Mouse (Mus musculus) liver, embryonic 11.5 days (tissue): ENCODE measurements around the gene Fbxo17. TPM values are rescaled to one million over a fixed set of nuclear protein-coding genes. Genes with fewer than 3 reads are reported as not detected.

Experiments
- ATAC-seq: fragments of 200-750 bp; cut with Nextera tagmentation; replicated peaks from 2 replicates; pipeline ENCODE4 v1.8.0; 2017; ENCODE audit warnings: moderate number of reproducible peaks, mild to moderate bottlenecking, moderate TSS enrichment, moderate library complexity; ENCODE audit not compliant: low FRiP score
- DNase-seq: peaks from one replicate; pipeline ENCODE4 v3.0.0-alpha.2; 2017; ENCODE audit warnings: low spot score
- H3K27ac ChIP-seq: fragments of 300-500 bp; sonication (generic); 2 replicates; pipeline ENCODE4 v1.5.1; 2014; ENCODE audit warnings: mild to moderate bottlenecking, low read depth, low read length, control low read depth
- H3K27me3 ChIP-seq: fragments of 300-500 bp; sonication (generic); replicated peaks from 2 replicates; pipeline ENCODE4 v1.6.1; 2014; ENCODE audit warnings: low read length, mixed read lengths; ENCODE audit not compliant: control insufficient read depth, insufficient read depth
- H3K36me3 ChIP-seq: fragments of 300-500 bp; sonication (generic); 2 replicates; pipeline ENCODE4 v1.6.1; 2014; ENCODE audit warnings: mild to moderate bottlenecking, low read length, moderate library complexity, mixed read lengths; ENCODE audit not compliant: control insufficient read depth, insufficient read depth
- H3K4me1 ChIP-seq: fragments of 300-500 bp; sonication (generic); replicated peaks from 2 replicates; pipeline ENCODE4 v1.6.1; 2014; ENCODE audit warnings: low read length, mixed read lengths; ENCODE audit not compliant: control insufficient read depth, insufficient read depth
- H3K4me2 ChIP-seq: fragments of 300-500 bp; sonication (generic); 2 replicates; pipeline ENCODE4 v1.6.1; 2014; ENCODE audit warnings: mild to moderate bottlenecking, control low read depth, moderate library complexity
- H3K4me3 ChIP-seq: fragments of 300-500 bp; sonication (generic); 2 replicates; pipeline ENCODE4 v1.5.1; 2014; ENCODE audit warnings: low read depth, low read length, control low read depth
- H3K9ac ChIP-seq: fragments of 300-500 bp; sonication (generic); 2 replicates; pipeline ENCODE4 v1.6.1; 2014; ENCODE audit warnings: low read depth, low read length, control low read depth
- H3K9me3 ChIP-seq: fragments of 300-500 bp; sonication (generic); 2 replicates; pipeline ENCODE4 v1.6.1; 2016; ENCODE audit warnings: low read length, inconsistent platforms, mixed read lengths; ENCODE audit not compliant: control insufficient read depth
- WGBS: fragments of 180-500 bp; shearing (Covaris S2); extraction: QIAGEN DNeasy Blood & Tissue Kit; methylation state at CpG from one replicate; pipeline ENCODE4 v1.1.7; 2014; 5-methylcytosine and 5-hydroxymethylcytosine counted together
- polyA plus RNA-seq: library from polyadenylated mRNA; unstranded; fragments of >200 nt; fragmentation: Nextera tagmentation; extraction: Ambion mirVana; gene quantifications from 2 replicates; pipeline ENCODE4 v1.2.1, GENCODE M21; 2014

The Fbxo17 gene
- polyA plus RNA-seq, 1 experiment from 2014 or later: 3.7 TPM

DNA sequence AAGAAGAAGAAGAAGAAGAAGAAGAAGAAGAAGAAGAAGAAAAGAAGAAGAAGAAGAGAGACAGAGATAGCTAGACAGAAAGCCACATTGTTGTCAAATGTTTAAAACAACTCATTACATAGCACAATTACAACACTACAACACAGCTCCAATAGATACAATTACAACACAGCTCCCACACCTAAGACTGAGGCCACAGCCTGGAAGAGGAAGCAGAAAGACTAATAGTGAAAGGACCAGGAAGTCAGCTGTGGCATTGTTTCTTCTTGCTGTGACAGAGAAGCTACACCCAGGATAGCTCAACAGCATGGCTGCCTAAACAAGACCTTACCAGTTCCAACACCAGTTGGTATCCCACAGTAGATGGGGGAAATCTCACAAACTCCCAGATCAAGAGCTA is 7.2 kb upstream of the Fbxo17 start:
- Histone ChIP-seq H3K4me1 (no peaks in the 10 kb centered on the region), H3K4me2 (no peak overlapping the region), H3K9me3 (no peaks in the 10 kb centered on the region), H3K27ac (no peak overlapping the region), H3K9ac (no peak overlapping the region), H3K27me3 (no peaks in the 10 kb centered on the region), H3K4me3 (no peak overlapping the region), H3K36me3 (no peaks in the 10 kb centered on the region)
- DNase-seq (no peak), ATAC-seq (no peak)

DNA sequence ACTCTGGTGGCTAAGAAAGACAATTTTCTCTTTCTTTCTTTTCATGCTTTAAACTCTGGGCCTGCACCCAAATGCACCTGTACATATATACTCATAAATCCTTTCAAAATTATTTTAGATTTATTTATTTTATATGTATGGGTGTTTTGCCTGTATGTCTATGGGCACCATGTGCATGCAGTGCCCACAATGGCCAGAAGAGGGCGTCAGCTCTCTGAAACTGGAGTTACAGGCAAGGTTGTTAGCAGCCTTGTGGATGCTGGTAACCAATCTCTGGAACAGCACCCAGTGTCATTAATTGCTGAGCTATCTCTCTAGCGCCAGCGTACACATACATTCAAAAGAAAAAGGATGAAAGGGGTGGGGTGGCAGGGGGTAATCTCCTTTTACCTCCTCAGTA is 5.6 kb upstream of the Fbxo17 start:
- DNase-seq (no peak), ATAC-seq (no peak)
- WGBS: 68% methylated on average over 3 of the region's 3 CpGs
- Histone ChIP-seq H3K9me3 (no peaks in the 10 kb centered on the region), H3K4me3 (no peak overlapping the region), H3K4me1 (no peaks in the 10 kb centered on the region), H3K9ac (no peak overlapping the region), H3K27me3 (no peaks in the 10 kb centered on the region), H3K36me3 (no peaks in the 10 kb centered on the region), H3K4me2 (no peak overlapping the region), H3K27ac (no peak overlapping the region)

DNA sequence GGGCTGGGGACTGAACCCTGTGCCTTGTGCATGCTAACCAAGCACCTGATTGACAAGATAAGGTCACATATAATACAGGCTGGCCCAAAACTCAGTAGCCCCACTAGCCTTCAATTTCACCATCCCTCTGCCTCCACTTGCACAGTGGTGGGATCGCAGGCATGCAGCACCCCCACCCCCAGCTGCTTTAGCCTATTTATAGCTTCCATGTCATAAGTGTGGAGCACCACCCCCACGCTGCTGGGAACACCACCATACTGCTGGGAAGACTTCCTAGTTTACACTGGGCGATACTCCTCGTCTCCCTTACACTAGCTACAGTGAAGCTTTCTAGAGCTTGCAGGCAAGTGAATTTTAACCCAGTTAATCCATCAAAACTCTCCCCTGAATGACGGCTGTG is 1.9 kb upstream of the Fbxo17 start:
- no peak for DNase-seq
- 73% methylated on average over 5 of the region's 5 CpGs for WGBS
- no peak overlapping the region for H3K4me2 ChIP-seq
- no peaks in the 10 kb centered on the region for H3K9me3 ChIP-seq
- H3K36me3 ChIP-seq: no peaks in the 10 kb centered on the region
- no peak overlapping the region for H3K27ac ChIP-seq
- H3K27me3 ChIP-seq: no peaks in the 10 kb centered on the region
- H3K4me3 ChIP-seq: no peak overlapping the region
- ATAC-seq: no peak
- H3K9ac ChIP-seq: no peak overlapping the region
- H3K4me1 ChIP-seq: no peaks in the 10 kb centered on the region

DNA sequence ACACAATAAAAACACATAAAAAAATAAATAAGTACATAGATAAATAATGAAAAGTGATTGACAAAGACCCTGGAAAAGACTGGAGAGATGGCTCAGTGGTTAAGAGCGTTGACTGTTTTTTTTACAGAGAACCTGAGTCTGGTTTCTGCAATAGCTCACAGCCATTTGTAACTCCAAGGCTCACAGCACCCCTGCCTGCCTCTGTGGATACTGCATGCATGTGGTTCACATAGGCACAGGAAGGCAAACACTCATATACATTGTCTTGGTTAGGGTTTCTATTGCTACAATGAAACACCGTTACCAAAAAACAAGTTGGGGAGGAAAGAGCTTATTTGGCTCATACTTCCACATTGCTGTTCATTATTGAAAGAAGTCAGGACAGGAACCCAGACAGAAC is 1.0 kb upstream of the Fbxo17 start:
- no peaks in the 10 kb centered on the region for H3K27me3 ChIP-seq
- H3K9me3 ChIP-seq: no peaks in the 10 kb centered on the region
- no peak overlapping the region for H3K9ac ChIP-seq
- 93% methylated on average over 2 of the region's 2 CpGs for WGBS
- DNase-seq (no peak), ATAC-seq (no peak)
- no peak overlapping the region for H3K4me3 ChIP-seq
- no peak overlapping the region for H3K4me2 ChIP-seq
- H3K27ac ChIP-seq: no peak overlapping the region
- H3K4me1 ChIP-seq: no peaks in the 10 kb centered on the region
- H3K36me3 ChIP-seq: no peaks in the 10 kb centered on the region

DNA sequence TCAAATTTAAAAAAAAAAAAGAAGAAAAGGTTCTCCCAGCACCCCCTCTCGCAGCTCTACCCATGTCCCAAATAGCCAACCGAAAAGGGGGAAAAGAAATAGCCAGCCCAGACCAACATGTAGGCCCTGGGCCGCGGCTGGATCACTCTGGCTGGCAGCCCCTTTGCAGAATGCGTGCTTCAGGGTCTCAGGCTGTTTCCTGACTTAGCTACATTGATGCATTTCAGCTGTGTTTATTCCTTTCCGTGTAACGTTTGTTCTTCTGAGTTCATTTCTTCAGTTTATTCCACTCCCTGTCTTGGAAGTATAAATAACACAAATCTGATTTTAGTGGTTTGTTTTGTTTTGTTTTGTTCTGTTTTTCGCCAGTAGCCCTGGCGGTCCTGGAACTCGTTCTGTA is 1.1 kb downstream of the Fbxo17 start:
- H3K4me3 ChIP-seq: no peak overlapping the region
- no peaks in the 10 kb centered on the region for H3K27me3 ChIP-seq
- no peak overlapping the region for H3K27ac ChIP-seq
- H3K4me1 ChIP-seq: no peaks in the 10 kb centered on the region
- WGBS: 83% methylated on average over 10 of the region's 10 CpGs
- ATAC-seq: no peak
- H3K4me2 ChIP-seq: no peak overlapping the region
- H3K36me3 ChIP-seq: no peaks in the 10 kb centered on the region
- no peak overlapping the region for H3K9ac ChIP-seq
- no peaks in the 10 kb centered on the region for H3K9me3 ChIP-seq
- DNase-seq: no peak

DNA sequence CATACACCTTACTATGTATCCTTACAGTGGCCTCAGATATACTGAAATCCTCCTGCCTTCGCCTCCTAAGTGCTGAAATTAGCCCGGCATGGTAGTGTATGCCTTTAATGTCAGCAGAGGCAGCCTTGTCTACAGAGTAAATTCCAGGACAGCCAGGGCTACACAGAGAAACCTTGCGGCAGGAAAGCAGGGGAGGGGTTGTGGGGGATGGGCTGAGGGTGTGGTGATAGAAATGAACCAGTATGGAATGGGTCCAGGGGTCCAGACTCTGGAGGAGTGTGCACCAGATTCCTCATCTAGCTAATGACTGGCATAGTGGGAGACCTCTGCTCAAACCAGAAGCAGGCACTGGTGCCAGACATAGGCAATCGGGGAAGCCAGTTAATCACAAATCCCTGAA is 2.6 kb downstream of the Fbxo17 start:
- H3K9me3 ChIP-seq: no peaks in the 10 kb centered on the region
- no peaks in the 10 kb centered on the region for H3K36me3 ChIP-seq
- H3K4me3 ChIP-seq: no peak overlapping the region
- WGBS: 52% methylated on average over 4 of the region's 4 CpGs
- H3K4me2 ChIP-seq: no peak overlapping the region
- H3K27ac ChIP-seq: no peak overlapping the region
- no peaks in the 10 kb centered on the region for H3K4me1 ChIP-seq
- H3K9ac ChIP-seq: no peak overlapping the region
- DNase-seq (no peak), ATAC-seq (no peak)
- no peaks in the 10 kb centered on the region for H3K27me3 ChIP-seq

DNA sequence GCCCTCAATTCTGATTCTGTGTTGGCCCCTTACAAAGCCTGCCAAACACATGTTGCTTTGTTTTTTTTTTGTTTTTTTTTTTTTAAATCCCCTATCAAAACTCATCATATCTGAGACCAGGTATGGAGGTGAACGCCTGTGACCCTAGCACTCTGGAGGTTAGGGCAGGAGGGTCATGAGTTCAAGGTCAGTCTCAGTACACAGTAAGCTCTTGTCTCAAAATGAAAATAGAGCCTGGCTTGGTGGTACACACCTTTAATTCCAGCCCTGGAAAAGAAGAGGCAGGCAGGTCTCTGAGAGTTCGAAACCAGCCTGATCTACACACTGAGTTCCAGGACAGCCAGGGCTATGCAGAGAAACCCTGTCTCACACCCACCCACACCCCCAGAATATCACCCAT is 3.0 kb downstream of the Fbxo17 start:
- WGBS: 76% methylated on average over 2 of the region's 2 CpGs
- no peaks in the 10 kb centered on the region for H3K4me1 ChIP-seq
- no peak overlapping the region for H3K9ac ChIP-seq
- no peaks in the 10 kb centered on the region for H3K9me3 ChIP-seq
- DNase-seq (no peak), ATAC-seq (no peak)
- H3K36me3 ChIP-seq: no peaks in the 10 kb centered on the region
- no peak overlapping the region for H3K27ac ChIP-seq
- no peak overlapping the region for H3K4me3 ChIP-seq
- no peaks in the 10 kb centered on the region for H3K27me3 ChIP-seq
- no peak overlapping the region for H3K4me2 ChIP-seq

DNA sequence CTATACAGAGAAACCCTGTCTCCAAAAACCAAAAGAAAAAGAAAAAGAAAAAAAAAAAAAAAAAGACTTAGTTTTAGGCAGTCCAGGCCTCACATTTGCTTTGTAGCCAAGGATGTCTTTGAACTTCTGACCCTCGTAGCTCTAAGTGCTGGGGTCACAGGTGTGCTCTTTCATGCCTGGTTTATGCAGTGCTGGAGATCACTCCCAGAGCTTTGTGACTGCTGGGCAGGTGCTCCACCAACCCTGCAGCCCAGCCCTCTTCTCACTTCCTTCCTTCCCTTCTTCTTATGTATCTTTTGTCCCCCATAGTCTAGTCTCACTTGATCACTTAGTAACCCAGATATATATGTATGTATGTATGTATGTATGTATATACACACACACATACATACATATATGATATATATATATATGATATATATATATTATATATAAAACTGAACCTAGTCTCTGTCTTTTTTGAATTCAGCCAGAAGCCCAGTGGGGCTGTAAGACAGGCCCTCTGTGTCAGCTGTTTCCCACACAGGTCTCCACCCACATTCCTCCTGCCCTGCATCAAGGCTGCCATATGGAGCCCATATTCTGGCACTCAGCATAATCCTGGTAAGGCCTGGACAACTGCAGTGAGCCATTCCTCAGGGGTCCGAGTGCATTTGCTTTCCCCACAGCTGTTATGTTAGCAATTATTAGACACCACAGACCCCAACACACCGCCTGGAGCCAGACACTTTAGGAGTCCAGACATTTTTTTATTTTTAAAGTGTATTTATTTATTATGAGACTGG is 4.3 kb downstream of the Fbxo17 start:
- Histone ChIP-seq H3K4me3 (no peak overlapping the region), H3K9ac (no peak overlapping the region), H3K4me2 (no peak overlapping the region), H3K27ac (no peak overlapping the region), H3K4me1 (no peaks in the 10 kb centered on the region), H3K9me3 (no peaks in the 10 kb centered on the region), H3K27me3 (no peaks in the 10 kb centered on the region), H3K36me3 (no peaks in the 10 kb centered on the region)
- DNase-seq (no peak), ATAC-seq (no peak)
- 65% methylated on average over 3 of the region's 3 CpGs for WGBS

DNA sequence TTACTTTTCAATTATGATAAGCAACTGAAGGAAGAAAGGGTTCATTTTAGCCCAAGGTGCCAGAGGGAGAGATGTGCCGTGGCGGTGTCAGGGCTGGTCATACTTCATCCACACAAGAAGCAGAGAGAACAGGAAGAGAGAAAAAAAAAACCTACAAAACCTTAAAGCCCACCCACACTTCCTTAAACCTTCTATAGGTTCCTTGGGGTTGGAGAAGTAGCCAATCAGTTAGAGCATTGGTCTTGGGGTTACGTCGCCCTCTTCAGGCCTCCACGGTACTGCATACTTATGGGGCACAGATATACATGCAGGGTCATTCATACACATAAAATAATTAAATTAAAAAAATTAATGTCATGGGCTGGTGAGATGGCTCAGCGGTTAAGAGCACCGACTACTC is 5.5 kb downstream of the Fbxo17 start:
- Histone ChIP-seq H3K4me3 (no peak overlapping the region), H3K9ac (no peak overlapping the region), H3K9me3 (no peaks in the 10 kb centered on the region), H3K4me2 (no peak overlapping the region), H3K27ac (no peak overlapping the region), H3K4me1 (no peaks in the 10 kb centered on the region), H3K36me3 (no peaks in the 10 kb centered on the region), H3K27me3 (no peaks in the 10 kb centered on the region)
- no peak for ATAC-seq
- 90% methylated on average over 7 of the region's 7 CpGs for WGBS
- DNase-seq: no peak
